Comparison of ENCODE assay signal across 13 mouse cellular contexts in genomic region chr12:54064986-54065385, GRCm38 (mm10).
"Had no signal": no experiment of that assay in that cellular context is flagged by ENCODE, and none has a peak within 500 bp of the region (broad histone marks: within the 10 kb centered on the region; RNA-seq: fewer than 3 reads in every experiment).

No protein-coding gene starts in this region.

- H3K9ac ChIP-seq: limb, embryonic 15.5 days; liver, embryonic 12.5 days; lung, embryonic 15.5 days; midbrain, embryonic 13.5 days had no signal

- DNase-seq: kidney, adult 9 months; layer of hippocampus, adult 9-11 months; layer of hippocampus, postnatal 36 days; lung, postnatal 14 days; right cerebral cortex, adult 18-20 months; right cerebral cortex, postnatal 25 days; thymus, postnatal 4 days had no signal

- H3K36me3 ChIP-seq: limb, embryonic 15.5 days; liver, embryonic 12.5 days; lung, embryonic 15.5 days had no signal

- H3K9me3 ChIP-seq: limb, embryonic 15.5 days; liver, embryonic 12.5 days; lung, embryonic 15.5 days; midbrain, embryonic 13.5 days had no signal

- ATAC-seq: liver, embryonic 12.5 days; midbrain, embryonic 13.5 days had no signal

- H3K4me3 ChIP-seq: limb, embryonic 15.5 days; liver, embryonic 12.5 days; lung, embryonic 15.5 days; midbrain, embryonic 13.5 days had no signal

- H3K27ac ChIP-seq: kidney, postnatal 0 days; limb, embryonic 15.5 days; liver, embryonic 12.5 days; lung, embryonic 15.5 days; macrophage; midbrain, embryonic 13.5 days had no signal

- H3K4me2 ChIP-seq: limb, embryonic 15.5 days; liver, embryonic 12.5 days; lung, embryonic 15.5 days; midbrain, embryonic 13.5 days had no signal
